Mouse (Mus musculus): Measurements from ENCODE around the gene Rpl13.

DNA sequence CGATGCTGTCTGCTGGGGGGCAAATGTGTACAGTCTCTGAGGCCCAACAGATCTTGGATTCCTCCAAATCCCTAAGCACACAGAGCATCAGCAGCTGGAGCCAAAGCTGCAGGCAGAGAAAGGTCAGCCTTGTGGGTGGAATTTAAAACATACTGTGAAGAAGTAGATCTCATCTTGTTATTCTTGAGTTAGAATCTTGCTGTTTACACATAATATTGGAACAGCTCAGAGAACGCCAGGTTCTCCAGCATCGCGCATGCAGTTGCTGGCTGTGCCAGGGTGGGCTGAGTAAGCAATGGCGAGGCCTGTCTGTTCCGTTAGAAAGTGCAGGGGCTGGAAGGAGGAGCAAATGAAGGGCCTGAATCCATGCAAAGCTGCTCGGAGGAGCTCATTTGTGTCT, 44.2 kb downstream of the Rpl13 start:
- TF ChIP-seq MAX (IDR thresholded peaks at IDR 0.05; ENCODE audit: low read depth) (no peak), USF1 (IDR thresholded peaks at IDR 0.05; ENCODE audit: low read depth) (no peak), MYOD1 (IDR thresholded peaks at IDR 0.05; ENCODE audit: control insufficient read depth in 1 of 3, insufficient read length in 2 of 3, low read depth in 2 of 3) (no peak), MYOG (IDR thresholded peaks at IDR 0.05; ENCODE audit: control insufficient read depth in 1 of 3, insufficient read depth in 1 of 3, insufficient read length in 2 of 3, low read depth in 2 of 3) (no peak), POLR2A (IDR thresholded peaks at IDR 0.05; ENCODE audit: insufficient read length, low read depth) (no peak), E2F4 (IDR thresholded peaks at IDR 0.05; ENCODE audit: insufficient read depth) (no peak), TCF12 (IDR thresholded peaks at IDR 0.05; ENCODE audit: insufficient read depth, poor library complexity, severe bottlenecking) (no peak), REST (IDR thresholded peaks at IDR 0.05; ENCODE audit: insufficient read depth, insufficient read length) (no peak), CEBPB (IDR thresholded peaks at IDR 0.05; ENCODE audit: insufficient read depth, poor library complexity, severe bottlenecking) (no peak), SRF (IDR thresholded peaks at IDR 0.05; ENCODE audit: control insufficient read depth, insufficient read length, low read depth) (no peak), POLR2AphosphoS2 (IDR thresholded peaks at IDR 0.05; ENCODE audit: insufficient read length, low read depth) (no peak)
